Mouse (Mus musculus) CH12.LX (cell line): ENCODE data around the gene Zfp326.

Experiments used
- CHD2 ChIP-seq: IDR thresholded peaks from 2 replicates; pipeline ENCODE4 v1.6.1; 2011; ENCODE audit warnings: low read length, improper control_type of control experiment
- CTCF ChIP-seq, 2 experiments: IDR thresholded peaks in 1 of 2; conservative IDR thresholded peaks in 1 of 2; 2 replicates each; pipeline ENCODE4 v1.5.1; 2011 to 2012; ENCODE audit warnings: low read depth in 2 of 2, low read length in 2 of 2, improper control_type of control experiment in 1 of 2, inconsistent platforms in 1 of 2, mild to moderate bottlenecking in 1 of 2, moderate library complexity in 1 of 2
- KAT2A ChIP-seq: IDR thresholded peaks from 2 replicates; pipeline ENCODE4 v1.6.1; 2012; ENCODE audit warnings: low read length, improper control_type of control experiment, inconsistent platforms; ENCODE audit not compliant: insufficient replicate concordance
- MXI1 ChIP-seq: IDR thresholded peaks from 2 replicates; pipeline ENCODE4 v1.6.1; 2011; ENCODE audit warnings: mild to moderate bottlenecking, low read depth, low read length, improper control_type of control experiment
- POLR2A ChIP-seq: IDR thresholded peaks from 2 replicates; pipeline ENCODE4 v1.6.1; 2011; ENCODE audit warnings: low read depth, mild to moderate bottlenecking, improper control_type of control experiment, low read length
- RCOR1 ChIP-seq: conservative IDR thresholded peaks from 2 replicates; pipeline ENCODE4 v1.6.1; 2012; ENCODE audit warnings: low read depth, mild to moderate bottlenecking, inconsistent platforms, low read length, improper control_type of control experiment
- TBP ChIP-seq: conservative IDR thresholded peaks from 2 replicates; pipeline ENCODE4 v1.6.1; 2011; ENCODE audit warnings: low read depth, low read length, improper control_type of control experiment
- USF1 ChIP-seq: IDR thresholded peaks from 2 replicates; pipeline ENCODE4 v1.6.1; 2014; ENCODE audit warnings: low read depth, mild to moderate bottlenecking, inconsistent platforms, low read length, improper control_type of control experiment

DNA sequence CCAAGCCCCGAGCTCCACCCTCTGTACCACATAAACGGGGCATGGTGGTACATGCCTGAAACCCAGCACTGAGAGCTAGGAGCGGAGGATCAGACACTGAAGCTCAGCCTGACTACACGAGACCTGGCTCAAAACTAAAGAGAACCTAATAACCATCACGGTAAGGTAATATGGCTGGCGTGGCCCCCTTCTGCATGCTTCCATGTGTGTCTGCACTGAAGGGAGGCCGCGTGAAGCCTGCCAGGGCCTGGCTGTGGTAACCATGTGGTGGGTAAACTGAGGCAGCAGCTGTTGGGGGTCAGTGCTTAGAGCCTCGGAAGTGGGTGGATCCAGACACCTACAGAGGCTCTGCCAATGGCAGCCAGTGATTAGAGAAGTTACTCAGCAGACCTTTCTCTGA, 23.1 kb upstream of the Zfp326 start:
- no peak for TF ChIP-seq CHD2
- no peak for TF ChIP-seq KAT2A
- no peak for TF ChIP-seq CTCF (conservative IDR thresholded peaks at IDR 0.05 in 1 of 2, IDR thresholded peaks at IDR 0.05 in 1 of 2; ENCODE audit: low read depth in 2 of 2, low read length in 2 of 2)
- TF ChIP-seq USF1, result no peak
- no peak for TF ChIP-seq TBP
- no peak for TF ChIP-seq MXI1
- no peak for TF ChIP-seq RCOR1
- no peak for TF ChIP-seq POLR2A
